Mouse (Mus musculus) CH12F3 (cell line): ENCODE data around the gene Ninj1.

Source experiments
- in situ Hi-C: fragments of 300-500 bp; cut with MboI; formaldehyde crosslinking; loops from 2 replicates; pipeline ENCODE4 v1.14.3; 2020; ENCODE audit warnings: low sequenced_read_pairs

The Ninj1 gene

GRCm38 (mm10) chr13:49187288-49188218 is at the start of gene Ninj1:
Gene Ninj1, plus strand, starts transcription at chr13:49187485.
- in situ Hi-C loops = no loop called here

- in situ Hi-C loops = no loop called here
Observed at GRCm38 (mm10) chr13:49140567-49140966, 46.7 kb upstream of the Ninj1 start.

GRCm38 (mm10) chr13:49142396-49142795 is 44.9 kb upstream of the Ninj1 start:
- in situ Hi-C loops = no loop called here

- in situ Hi-C loops = no loop called here
Observed at GRCm38 (mm10) chr13:49143323-49143722, 44.0 kb upstream of the Ninj1 start.

- in situ Hi-C loops = no loop called here
Observed at GRCm38 (mm10) chr13:49144451-49144850, 42.8 kb upstream of the Ninj1 start.

GRCm38 (mm10) chr13:49145396-49145795 is 41.9 kb upstream of the Ninj1 start:
- in situ Hi-C loops = no loop called here

GRCm38 (mm10) chr13:49146040-49146697 is 41.1 kb upstream of the Ninj1 start:
- in situ Hi-C loops = no loop called here

- in situ Hi-C loops = no loop called here
Observed at GRCm38 (mm10) chr13:49146698-49147006, 40.6 kb upstream of the Ninj1 start.

- in situ Hi-C loops = no loop called here
Observed at GRCm38 (mm10) chr13:49147007-49147857, 40.1 kb upstream of the Ninj1 start.

- in situ Hi-C loops = no loop called here
Observed at GRCm38 (mm10) chr13:49147858-49148226, 39.4 kb upstream of the Ninj1 start, which contains the start of gene Wnk2. Gene Wnk2, minus strand, starts transcription at chr13:49148014.

- in situ Hi-C loops = no loop called here
Observed at GRCm38 (mm10) chr13:49148687-49149086, 38.6 kb upstream of the Ninj1 start.

GRCm38 (mm10) chr13:49154028-49154427 is 33.3 kb upstream of the Ninj1 start:
- in situ Hi-C loops = loop anchor here (25.0 kb wide), 1 partner anchor 492 kb away; the partner anchor contains the start of gene Barx1

GRCm38 (mm10) chr13:49154621-49155020 is 32.7 kb upstream of the Ninj1 start:
- in situ Hi-C loops = loop anchor here (25.0 kb wide), 1 partner anchor 492 kb away; the partner anchor contains the start of gene Barx1

GRCm38 (mm10) chr13:49156645-49157044 is 30.6 kb upstream of the Ninj1 start:
- in situ Hi-C loops = loop anchor here (25.0 kb wide), 1 partner anchor 494 kb away; the partner anchor contains the start of gene Barx1

GRCm38 (mm10) chr13:49158040-49158713 is 29.1 kb upstream of the Ninj1 start:
- in situ Hi-C loops = loop anchor here (25.0 kb wide), 1 partner anchor 496 kb away; the partner anchor contains the start of gene Barx1

- in situ Hi-C loops = loop anchor here (25.0 kb wide), 1 partner anchor 499 kb away; the partner anchor contains the start of gene Barx1
Observed at GRCm38 (mm10) chr13:49161236-49161635, 26.0 kb upstream of the Ninj1 start.

- in situ Hi-C loops = loop anchor here (25.0 kb wide), 1 partner anchor 500 kb away; the partner anchor contains the start of gene Barx1
Observed at GRCm38 (mm10) chr13:49162722-49163121, 24.6 kb upstream of the Ninj1 start.

GRCm38 (mm10) chr13:49163645-49164044 is 23.6 kb upstream of the Ninj1 start:
- in situ Hi-C loops = loop anchor here (25.0 kb wide), 1 partner anchor 501 kb away; the partner anchor contains the start of gene Barx1

- in situ Hi-C loops = loop anchor here (25.0 kb wide), 1 partner anchor 505 kb away; the partner anchor contains the start of gene Barx1
Observed at GRCm38 (mm10) chr13:49167081-49167480, 20.2 kb upstream of the Ninj1 start.
